Mouse (Mus musculus): Measurements from ENCODE around the gene Clcf1.

DNA sequence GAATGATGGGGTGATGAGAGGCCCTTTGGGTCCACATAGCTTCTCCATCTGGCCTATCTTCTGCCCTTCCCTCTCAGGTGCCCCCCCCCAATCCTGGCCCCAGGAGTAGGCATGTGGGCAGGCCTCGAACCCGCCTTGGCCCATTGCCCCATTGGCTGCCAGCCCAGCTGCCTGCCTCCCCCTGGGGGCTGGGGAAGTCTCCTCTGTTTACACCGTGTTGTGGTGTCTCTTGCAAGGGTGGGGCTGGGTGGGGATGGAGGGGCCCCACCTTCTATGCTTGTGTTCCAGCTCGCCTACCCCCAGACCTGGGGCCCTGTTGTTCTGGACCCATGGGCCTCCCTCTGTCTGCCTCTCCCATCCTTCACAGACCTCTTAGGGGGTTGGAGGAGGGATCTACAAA lies 6.4 kb downstream of the Clcf1 start:
- TF ChIP-seq POLR2A (IDR thresholded peaks at IDR 0.05; ENCODE audit: borderline replicate concordance, extremely low read depth, low read depth, low read length), result no peak
- TF ChIP-seq CTCF (IDR thresholded peaks at IDR 0.05; ENCODE audit: insufficient read depth, low read length), result no peak

Measured in lung, adult 2 months (tissue).